Mouse (Mus musculus): ENCODE measurements at regions not wholly inside any gene's neighbourhood (a gene's known extent, or its start where the extent isn't known, plus 50 kb on each side); places are given as distances from the start of the nearest gene placed in this dataset.
"Not testable (repeated sequence)": the region's sequence is repeated elsewhere in the genome, so short reads cannot be mapped to it uniquely, and the experiment has no call there.

DNA sequence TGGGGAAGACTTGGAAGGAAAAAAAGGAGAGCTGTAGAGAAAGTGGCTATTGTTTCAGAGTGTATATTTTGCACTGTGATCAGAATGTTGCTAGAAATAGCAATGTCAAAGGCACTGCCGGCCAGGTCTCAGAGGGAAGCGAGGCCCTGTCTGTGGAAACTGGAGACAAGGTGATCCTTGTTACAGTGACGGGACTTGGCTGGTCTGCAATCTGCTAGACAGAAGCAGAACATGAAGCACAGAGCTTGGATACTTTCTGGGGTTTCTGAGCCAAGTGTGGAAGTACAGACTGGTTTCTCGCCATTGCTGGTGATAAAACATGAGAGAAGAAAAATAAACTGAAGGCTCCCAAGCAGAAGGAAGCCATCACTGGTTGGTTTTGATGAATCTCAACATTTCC is 198.3 kb upstream of the Slc7a14 start:
- Histone ChIP-seq H3K27ac (replicated peaks) (no peak overlapping the region), H3K9me3 (no peaks in the 10 kb centered on the region), H3K4me3 (no peak overlapping the region), H3K27me3 (replicated peaks; ENCODE audit: low read depth, poor library complexity, severe bottlenecking) (no peaks in the 10 kb centered on the region), H3K4me1 (no peaks in the 10 kb centered on the region), H3K36me3 (replicated peaks) (no peaks in the 10 kb centered on the region)
- 79% methylated on average over 4 of the region's 4 CpGs for WGBS
- DNase-seq (ENCODE audit: low spot score), result no peak

DNA sequence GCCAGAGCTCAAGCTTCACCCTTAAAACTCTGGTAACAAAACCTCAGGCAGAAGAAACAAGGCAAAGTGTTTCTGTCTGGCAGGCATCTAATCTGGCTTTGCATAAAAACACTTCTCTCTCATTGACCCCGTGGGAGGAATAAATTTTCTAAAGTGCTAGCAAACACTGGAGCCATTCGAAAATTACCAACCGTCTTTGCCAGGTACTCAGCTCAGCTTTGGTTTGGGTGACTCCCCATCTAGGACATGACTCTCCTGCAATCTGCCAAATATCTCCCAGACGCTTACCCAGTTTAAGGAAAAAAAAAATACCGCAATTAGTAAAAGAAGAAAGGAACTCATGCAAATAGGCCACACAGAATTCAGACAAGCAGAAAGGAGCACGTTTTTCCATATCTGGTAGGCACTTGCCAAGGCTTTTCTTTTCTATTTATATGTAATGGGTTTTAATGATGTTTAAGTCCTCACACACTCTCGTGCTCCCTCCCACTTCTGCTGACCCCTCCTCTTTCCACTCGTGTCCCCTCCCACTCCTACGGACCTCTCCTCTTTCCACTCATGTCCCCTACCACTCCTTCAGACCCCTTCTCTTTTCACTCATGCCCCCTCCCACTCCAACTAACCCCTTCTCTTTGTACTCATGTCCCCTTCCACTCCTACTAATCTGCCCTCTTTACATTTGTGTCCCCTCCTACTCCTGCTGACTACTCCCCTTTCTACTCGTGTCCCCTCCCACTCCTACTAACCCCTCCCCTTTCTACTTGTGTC is 189.2 kb upstream of the Slc7a14 start:
- DNase-seq (ENCODE audit: low spot score), result no peak
- H3K27ac ChIP-seq (replicated peaks), result no peak overlapping the region
- no peaks in the 10 kb centered on the region for H3K27me3 ChIP-seq (replicated peaks; ENCODE audit: low read depth, poor library complexity, severe bottlenecking)
- H3K36me3 ChIP-seq (replicated peaks), result no peaks in the 10 kb centered on the region
- peaks cover 8% of the 10 kb centered on the region; the same call in 1 of the 2 replicates for H3K9me3 ChIP-seq
- no peaks in the 10 kb centered on the region for H3K4me1 ChIP-seq
- WGBS, result 82% methylated on average over 10 of the region's 10 CpGs
- H3K4me3 ChIP-seq, result no peak overlapping the region

DNA sequence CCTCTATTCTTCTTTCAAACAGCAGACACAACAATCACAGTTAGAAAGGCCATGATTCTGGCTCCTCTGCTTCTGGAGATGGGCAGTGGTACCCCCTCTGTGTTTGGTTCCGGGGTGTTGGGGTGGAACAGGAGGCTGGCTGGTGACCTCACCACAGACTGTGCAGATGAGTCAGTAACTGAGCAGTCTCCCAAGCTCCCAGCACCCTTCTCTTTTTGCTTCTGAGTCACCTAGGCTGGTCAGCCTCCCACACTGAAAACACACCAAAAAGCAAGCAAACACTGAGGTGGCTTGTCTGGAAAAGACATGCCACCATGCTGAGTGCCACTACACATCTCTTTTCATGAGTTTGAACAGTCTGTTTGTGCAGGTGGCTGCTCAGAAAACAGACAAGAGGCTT is 185.1 kb upstream of the Slc7a14 start:
- peaks cover 8% of the 10 kb centered on the region; the same call in 1 of the 2 replicates for H3K9me3 ChIP-seq
- WGBS, result 95% methylated on average over 1 of the region's 1 CpGs
- no peak overlapping the region for H3K4me3 ChIP-seq
- H3K36me3 ChIP-seq (replicated peaks), result no peaks in the 10 kb centered on the region
- no peaks in the 10 kb centered on the region for H3K4me1 ChIP-seq
- no peak for DNase-seq (ENCODE audit: low spot score)
- no peaks in the 10 kb centered on the region for H3K27me3 ChIP-seq (replicated peaks; ENCODE audit: low read depth, poor library complexity, severe bottlenecking)
- no peak overlapping the region for H3K27ac ChIP-seq (replicated peaks)

DNA sequence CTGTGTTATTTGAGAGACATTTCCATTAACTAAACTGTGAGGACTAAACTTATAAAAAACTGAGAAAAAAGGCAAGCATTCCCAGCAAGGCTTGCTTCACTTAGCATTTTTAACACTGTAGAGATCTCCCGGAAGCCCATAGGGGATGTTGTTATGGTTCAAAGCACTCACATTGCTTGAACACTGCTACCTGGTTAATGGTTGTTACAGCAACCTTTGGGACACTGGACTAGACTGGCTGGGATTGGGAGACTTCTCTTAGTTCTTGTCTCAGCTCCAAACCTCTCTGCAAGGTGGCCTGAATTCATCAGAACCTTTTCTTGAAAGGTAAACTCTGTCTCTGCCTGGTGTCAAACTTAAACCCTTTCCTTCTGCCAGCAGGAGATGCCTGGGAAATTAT is 184.5 kb upstream of the Slc7a14 start:
- 94% methylated on average over 1 of the region's 1 CpGs for WGBS
- no peak overlapping the region for H3K27ac ChIP-seq (replicated peaks)
- DNase-seq (ENCODE audit: low spot score), result no peak
- H3K27me3 ChIP-seq (replicated peaks; ENCODE audit: low read depth, poor library complexity, severe bottlenecking), result no peaks in the 10 kb centered on the region
- H3K9me3 ChIP-seq, result peaks cover 8% of the 10 kb centered on the region; the same call in 1 of the 2 replicates
- no peaks in the 10 kb centered on the region for H3K36me3 ChIP-seq (replicated peaks)
- H3K4me3 ChIP-seq, result no peak overlapping the region
- H3K4me1 ChIP-seq, result no peaks in the 10 kb centered on the region

DNA sequence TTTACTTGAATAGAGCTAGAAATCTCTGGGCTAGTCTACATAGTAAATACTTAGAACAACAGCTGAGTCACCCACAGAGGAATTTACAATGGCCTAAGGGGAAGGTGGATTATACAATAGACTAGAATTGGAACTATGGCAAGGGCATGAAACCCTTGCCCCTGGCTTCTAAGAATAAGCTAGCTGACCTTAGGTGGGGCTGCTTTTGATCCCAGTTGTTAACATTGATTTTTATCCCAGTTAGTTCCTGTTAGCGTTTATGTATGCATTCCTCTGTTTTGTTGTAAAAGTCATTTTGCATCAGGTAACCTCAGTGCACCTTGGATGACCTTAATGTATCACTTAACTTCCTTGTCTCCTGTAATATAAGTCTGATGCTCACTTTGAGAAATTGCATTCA is 181.6 kb upstream of the Slc7a14 start:
- H3K36me3 ChIP-seq (replicated peaks); DNase-seq (ENCODE audit: low spot score); H3K4me3 ChIP-seq; H3K27me3 ChIP-seq (replicated peaks; ENCODE audit: low read depth, poor library complexity, severe bottlenecking); H3K27ac ChIP-seq (replicated peaks); H3K9me3 ChIP-seq; H3K4me1 ChIP-seq: not testable (repeated sequence)
- 98% methylated on average over 1 of the region's 1 CpGs for WGBS

DNA sequence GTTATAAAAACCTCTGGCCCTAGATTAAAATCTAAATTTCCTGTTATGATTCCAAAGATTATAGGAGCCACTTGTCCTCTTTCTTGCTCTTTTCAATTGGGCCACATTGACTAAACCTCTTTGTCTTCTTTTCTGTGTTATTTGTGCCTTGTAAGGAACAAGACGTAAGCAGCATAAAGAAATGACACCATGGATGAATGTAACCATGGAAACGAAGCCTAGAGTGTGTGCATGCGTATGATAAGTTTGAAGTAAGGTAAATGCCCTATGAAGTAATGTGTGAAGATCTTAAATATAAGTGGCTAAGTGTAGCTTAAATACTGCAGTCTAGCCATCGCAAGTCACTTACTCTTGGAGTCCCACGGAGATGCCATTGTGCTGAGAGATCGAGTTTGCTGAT is 177.4 kb upstream of the Slc7a14 start:
- H3K27ac ChIP-seq (replicated peaks), result no peak overlapping the region
- no peak overlapping the region for H3K4me3 ChIP-seq
- H3K4me1 ChIP-seq, result no peaks in the 10 kb centered on the region
- WGBS, result 90% methylated on average over 6 of the region's 6 CpGs
- no peaks in the 10 kb centered on the region for H3K36me3 ChIP-seq (replicated peaks)
- H3K9me3 ChIP-seq, result no peaks in the 10 kb centered on the region
- H3K27me3 ChIP-seq (replicated peaks; ENCODE audit: low read depth, poor library complexity, severe bottlenecking), result no peaks in the 10 kb centered on the region
- DNase-seq (ENCODE audit: low spot score), result no peak

DNA sequence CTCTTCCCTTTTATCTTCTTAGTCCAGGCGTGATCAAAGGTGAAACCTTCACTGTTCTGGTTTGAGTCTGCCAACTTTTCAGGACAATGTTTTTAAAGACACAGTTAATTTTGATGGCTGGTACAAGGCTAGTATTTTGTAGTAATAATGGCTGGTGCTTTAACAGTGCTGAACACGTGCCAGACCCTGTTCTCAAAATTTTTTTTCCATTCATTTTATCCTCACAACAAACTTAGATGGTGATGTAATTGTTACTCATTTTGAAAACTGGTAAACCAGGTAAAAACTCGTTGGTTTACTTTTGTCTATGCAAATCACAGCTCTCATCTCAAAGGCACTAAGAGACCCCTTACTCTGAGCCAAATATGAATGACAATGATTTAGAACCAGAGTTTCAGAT is 171.8 kb upstream of the Slc7a14 start:
- 0 out of 2 replicates have a peak, but pooled peaks cover 2% of the 10 kb centered on the region for H3K4me1 ChIP-seq
- no peaks in the 10 kb centered on the region for H3K36me3 ChIP-seq (replicated peaks)
- no peaks in the 10 kb centered on the region for H3K27me3 ChIP-seq (replicated peaks; ENCODE audit: low read depth, poor library complexity, severe bottlenecking)
- no peaks in the 10 kb centered on the region for H3K9me3 ChIP-seq
- no peak overlapping the region for H3K27ac ChIP-seq (replicated peaks)
- H3K4me3 ChIP-seq, result no peak overlapping the region
- DNase-seq (ENCODE audit: low spot score), result no peak
- WGBS, result 64% methylated on average over 3 of the region's 3 CpGs

DNA sequence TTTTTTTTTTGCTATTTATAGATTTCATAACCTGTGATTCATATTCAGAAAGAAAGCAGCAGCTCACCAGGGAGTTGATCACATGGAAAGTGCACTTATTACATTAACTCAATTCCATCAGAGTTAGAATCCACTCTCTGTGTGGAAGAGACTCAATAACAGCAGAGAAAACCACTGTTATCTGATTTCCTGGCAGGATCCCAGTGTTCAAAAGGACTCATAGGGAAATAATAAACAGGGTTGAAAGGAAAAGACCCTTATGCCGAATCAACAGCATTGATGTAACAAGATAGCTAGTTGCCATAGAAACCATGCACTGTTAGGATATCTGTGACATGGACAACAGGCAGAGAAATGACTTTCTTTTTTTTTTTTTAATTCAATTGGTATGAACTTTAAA is 157.7 kb upstream of the Slc7a14 start:
- Histone ChIP-seq H3K4me1 (no peaks in the 10 kb centered on the region), H3K9me3 (no peaks in the 10 kb centered on the region), H3K36me3 (replicated peaks) (no peaks in the 10 kb centered on the region), H3K27ac (replicated peaks) (no peak overlapping the region), H3K27me3 (replicated peaks; ENCODE audit: low read depth, poor library complexity, severe bottlenecking) (no peaks in the 10 kb centered on the region), H3K4me3 (no peak overlapping the region)
- DNase-seq (ENCODE audit: low spot score), result no peak
- WGBS, result 42% methylated on average over 1 of the region's 1 CpGs

DNA sequence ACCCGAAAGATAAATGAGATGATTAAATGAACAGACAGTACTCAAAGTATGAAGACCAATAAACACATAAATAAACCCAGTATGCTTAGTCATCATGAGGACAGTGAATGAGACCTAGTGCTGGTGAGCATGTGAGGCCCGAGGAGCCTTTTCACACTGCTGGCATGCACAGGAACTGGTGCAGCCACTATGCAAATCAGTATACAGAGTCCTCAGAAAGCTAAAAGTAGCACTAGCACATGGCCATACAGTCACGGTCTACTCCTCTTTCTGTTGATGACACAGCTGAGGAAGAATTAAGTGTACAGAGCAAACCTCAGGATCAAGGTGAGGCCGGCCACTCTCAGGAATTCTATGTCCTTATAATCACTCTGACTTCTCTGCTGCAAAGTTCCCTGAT is 154.1 kb upstream of the Slc7a14 start:
- no peaks in the 10 kb centered on the region for H3K4me1 ChIP-seq
- H3K36me3 ChIP-seq (replicated peaks), result no peaks in the 10 kb centered on the region
- WGBS, result 79% methylated on average over 4 of the region's 4 CpGs
- DNase-seq (ENCODE audit: low spot score), result no peak
- no peaks in the 10 kb centered on the region for H3K27me3 ChIP-seq (replicated peaks; ENCODE audit: low read depth, poor library complexity, severe bottlenecking)
- no peaks in the 10 kb centered on the region for H3K9me3 ChIP-seq
- no peak overlapping the region for H3K27ac ChIP-seq (replicated peaks)
- H3K4me3 ChIP-seq, result no peak overlapping the region

DNA sequence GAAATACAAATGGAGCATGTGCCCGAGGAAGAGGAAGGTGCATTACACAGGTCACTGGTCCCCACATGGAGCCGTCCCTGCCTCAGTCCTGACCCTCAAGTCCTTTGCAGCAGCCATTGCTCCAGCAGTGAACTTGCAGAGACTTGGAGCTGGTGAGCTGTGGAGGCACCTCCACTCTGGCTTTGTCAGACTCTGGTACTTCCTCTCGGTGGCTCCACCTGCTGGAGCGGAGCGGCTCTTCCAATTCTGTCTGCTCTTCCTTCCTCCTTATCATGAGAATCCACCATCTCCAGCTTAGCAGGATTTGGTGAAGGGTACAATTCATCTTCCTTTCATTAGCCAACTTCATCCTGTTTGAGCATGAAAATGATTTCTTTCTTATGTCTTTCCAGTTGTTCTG is 149.3 kb upstream of the Slc7a14 start:
- no peaks in the 10 kb centered on the region for H3K27me3 ChIP-seq (replicated peaks; ENCODE audit: low read depth, poor library complexity, severe bottlenecking)
- H3K9me3 ChIP-seq, result no peaks in the 10 kb centered on the region
- no peak overlapping the region for H3K27ac ChIP-seq (replicated peaks)
- H3K36me3 ChIP-seq (replicated peaks), result no peaks in the 10 kb centered on the region
- H3K4me1 ChIP-seq, result no peaks in the 10 kb centered on the region
- peak; percentile 56 for DNase-seq (ENCODE audit: low spot score)
- 56% methylated on average over 5 of the region's 5 CpGs for WGBS
- H3K4me3 ChIP-seq, result no peak overlapping the region

DNA sequence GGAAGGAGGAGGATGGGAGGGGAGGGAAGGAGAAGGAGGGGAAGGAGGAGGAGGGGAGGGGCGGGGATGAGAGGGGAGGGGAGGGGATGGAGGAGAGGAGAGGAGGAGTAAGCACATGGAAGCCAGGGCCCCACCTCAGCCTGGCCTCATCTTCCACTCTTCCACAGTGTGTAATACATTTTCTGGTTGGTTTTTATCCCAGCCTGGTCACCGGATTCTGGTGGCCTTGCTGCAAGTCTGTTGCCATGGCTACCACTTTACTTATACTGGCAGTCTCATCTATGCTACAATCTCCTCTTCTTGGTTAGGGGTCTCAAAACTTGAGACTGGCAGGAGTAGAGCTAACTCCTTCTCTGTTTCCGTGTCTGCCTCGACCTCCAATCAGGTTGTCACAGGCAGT is 147.8 kb upstream of the Slc7a14 start:
- Histone ChIP-seq H3K4me3 (no peak overlapping the region), H3K4me1 (no peaks in the 10 kb centered on the region), H3K27ac (replicated peaks) (no peak overlapping the region), H3K36me3 (replicated peaks) (no peaks in the 10 kb centered on the region), H3K27me3 (replicated peaks; ENCODE audit: low read depth, poor library complexity, severe bottlenecking) (no peaks in the 10 kb centered on the region), H3K9me3 (no peaks in the 10 kb centered on the region)
- WGBS, result 71% methylated on average over 4 of the region's 4 CpGs
- DNase-seq (ENCODE audit: low spot score), result no peak

DNA sequence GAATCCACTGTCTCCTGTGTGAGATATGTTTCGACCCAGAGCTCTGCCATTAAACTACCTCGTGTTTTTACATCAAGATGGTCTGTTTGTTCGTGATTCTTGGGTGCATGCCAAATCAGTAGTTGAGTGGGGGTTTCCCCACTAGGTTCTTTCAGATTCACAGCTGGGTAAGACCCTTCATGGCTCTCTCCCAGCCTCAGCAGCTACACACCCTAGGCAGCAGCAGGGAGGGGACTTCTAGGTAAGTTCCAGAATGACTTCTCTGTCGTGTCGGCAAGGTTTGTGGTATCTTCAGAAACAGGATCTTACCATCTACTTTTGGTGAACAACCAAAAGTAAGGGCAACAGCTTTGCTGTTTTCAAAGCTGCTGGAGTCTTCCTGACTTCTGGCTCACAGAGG is 144.9 kb upstream of the Slc7a14 start:
- no peaks in the 10 kb centered on the region for H3K9me3 ChIP-seq
- no peaks in the 10 kb centered on the region for H3K27me3 ChIP-seq (replicated peaks; ENCODE audit: low read depth, poor library complexity, severe bottlenecking)
- WGBS, result 90% methylated on average over 5 of the region's 5 CpGs

DNA sequence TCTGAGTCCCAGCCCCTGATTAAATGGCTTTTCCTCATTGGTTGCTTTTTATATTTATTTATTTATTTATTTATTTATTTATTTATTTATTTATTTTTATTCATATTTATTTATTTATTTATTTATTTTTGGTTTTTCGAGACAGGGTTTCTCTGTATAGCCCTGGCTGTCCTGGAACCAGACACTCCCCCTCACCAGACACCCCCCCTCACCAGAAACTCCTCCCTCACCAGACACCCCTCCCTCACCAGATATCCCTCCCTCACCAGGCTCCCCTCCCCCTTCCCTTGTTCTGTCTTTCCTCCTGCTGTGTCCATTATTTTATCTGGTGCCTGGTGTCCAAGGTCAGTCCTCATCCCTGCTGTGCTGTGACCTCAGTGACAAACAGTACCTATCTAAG is 134.7 kb upstream of the Slc7a14 start:
- Histone ChIP-seq H3K4me1 (no peaks in the 10 kb centered on the region), H3K27me3 (replicated peaks; ENCODE audit: low read depth, poor library complexity, severe bottlenecking) (no peaks in the 10 kb centered on the region), H3K4me3 (no peak overlapping the region), H3K27ac (replicated peaks) (no peak overlapping the region), H3K36me3 (replicated peaks) (no peaks in the 10 kb centered on the region), H3K9me3 (0 out of 2 replicates have a peak, but pooled peaks cover 2% of the 10 kb centered on the region)
- no peak for DNase-seq (ENCODE audit: low spot score)
- 93% methylated on average over 1 of the region's 1 CpGs for whole genome bisulfite sequencing

More for the DNA sequence above, 144.9 kb upstream of the Slc7a14 start:
- no peak overlapping the region for H3K27ac ChIP-seq (replicated peaks)
- H3K36me3 ChIP-seq (replicated peaks), result no peaks in the 10 kb centered on the region
- no peaks in the 10 kb centered on the region for H3K4me1 ChIP-seq
- no peak overlapping the region for H3K4me3 ChIP-seq
- no peak for DNase-seq (ENCODE audit: low spot score)

Data from embryonic facial prominence, embryonic 10.5 days (tissue).